Mouse (Mus musculus) adrenal gland, postnatal 36 days (tissue): ENCODE data around the gene A630089N07Rik. TPM values are rescaled to one million over a fixed set of nuclear protein-coding genes. Genes with fewer than 3 reads are reported as not detected.

Experiments used
- DNase-seq, 2 experiments: peaks; one replicate each; pipeline ENCODE4 v3.0.0; 2021; ENCODE audit warnings: mixed read lengths in 1 of 2
- total RNA-seq, 2 experiments: library from RNA; stranded (reverse); gene quantifications; 2 replicates each; pipeline ENCODE4 v1.2.3; 2021

A630089N07Rik gene
- total RNA-seq, 2 experiments from 2014 or later, result 7.2 to 9.4 TPM

GRCm38 (mm10) chr16:97962151-97962948, 119.9 kb downstream of the A630089N07Rik start, which contains the start of the genes C2cd2 and Zbtb21:
Gene C2cd2 (minus strand): TSS chr16:97962598.
Gene Zbtb21 (minus strand): TSS chr16:97962622.
- peak; percentile 98 for DNase-seq

- DNase-seq, result peak; percentile 12 to 19
Observed at GRCm38 (mm10) chr16:97961381-97962150, 120.7 kb downstream of the A630089N07Rik start.

GRCm38 (mm10) chr16:97960348-97960747, 121.9 kb downstream of the A630089N07Rik start:
- DNase-seq, result no peak

- no peak for DNase-seq
Observed at GRCm38 (mm10) chr16:97958401-97958973, 123.8 kb downstream of the A630089N07Rik start.

GRCm38 (mm10) chr16:97957626-97958025, 124.6 kb downstream of the A630089N07Rik start:
- no peak for DNase-seq

GRCm38 (mm10) chr16:97956011-97956410, 126.2 kb downstream of the A630089N07Rik start:
- DNase-seq, result no peak

- DNase-seq, result no peak
Observed at GRCm38 (mm10) chr16:97953300-97953699, 128.9 kb downstream of the A630089N07Rik start.

GRCm38 (mm10) chr16:97952801-97953200, 129.4 kb downstream of the A630089N07Rik start:
- DNase-seq, result no peak

- DNase-seq, result no peak
Observed at GRCm38 (mm10) chr16:97952371-97952770, 129.9 kb downstream of the A630089N07Rik start.

Other genes starting within 250 kb of the A630089N07Rik start
- 10 to 100 TPM; 10.1 to 11.8 TPM for gene Prdm15, start 230.6 kb downstream of the A630089N07Rik start, total RNA-seq
- 10 to 100 TPM; 26.5 to 35.1 TPM for gene C2cd2, start 119.9 kb downstream of the A630089N07Rik start, total RNA-seq
- 10 to 100 TPM; 38.1 to 52.1 TPM for gene Zbtb21, start 119.8 kb downstream of the A630089N07Rik start, total RNA-seq
- gene B230307C23Rik, start 85.1 kb downstream of the A630089N07Rik start, total RNA-seq, result 10 to 100 TPM; 37.7 to 40.7 TPM